Mouse (Mus musculus) CH12.LX (cell line): ENCODE measurements around the gene Dcst1. TPM values are rescaled to one million over a fixed set of nuclear protein-coding genes. Genes with fewer than 3 reads are reported as not detected.

Experiments used
- DNase-seq: peaks from one replicate; pipeline ENCODE4 v3.0.0-alpha.2; 2013; ENCODE audit errors: extremely low read depth
- H3K27ac ChIP-seq: 2 replicates; pipeline ENCODE4 v1.5.1; 2012; ENCODE audit warnings: low read depth, mild to moderate bottlenecking, control low read depth, moderate library complexity; ENCODE audit not compliant: insufficient read depth
- H3K27me3 ChIP-seq: replicated peaks from 2 replicates; pipeline ENCODE3; 2012; ENCODE audit warnings: inconsistent platforms
- H3K36me3 ChIP-seq, 2 experiments: replicated peaks in 1 of 2; 2 replicates each; pipeline versions ENCODE3 to v1.6.1; 2012; ENCODE audit warnings: inconsistent platforms in 1 of 2, low read length in 1 of 2, mild to moderate bottlenecking in 1 of 2, mixed read lengths in 1 of 2, moderate library complexity in 1 of 2; ENCODE audit not compliant: control insufficient read depth in 1 of 2, insufficient read depth in 1 of 2
- H3K4me1 ChIP-seq, 2 experiments: 2 replicates each; pipeline ENCODE4 v1.6.1; 2012; ENCODE audit warnings: inconsistent platforms in 1 of 2, moderate library complexity in 1 of 2; ENCODE audit not compliant: insufficient read depth in 2 of 2, control insufficient read depth in 1 of 2
- H3K4me2 ChIP-seq: 2 replicates; pipeline ENCODE4 v1.6.1; 2012; ENCODE audit warnings: low read depth, mild to moderate bottlenecking, control low read depth; ENCODE audit not compliant: poor library complexity, insufficient read depth, severe bottlenecking
- H3K4me3 ChIP-seq, 3 experiments: fragments of 150-350 bp in 1 of 3; sonication (generic) in 1 of 3; replicated peaks in 1 of 3; 2 replicates each; pipeline versions ENCODE3 to v1.5.1; 2011 to 2012; ENCODE audit warnings: low read depth in 2 of 3, low read length in 2 of 3, mild to moderate bottlenecking in 2 of 3, moderate library complexity in 2 of 3, control low read depth in 1 of 3, improper control_type of control experiment in 1 of 3, inconsistent platforms in 1 of 3, mixed read lengths in 1 of 3; ENCODE audit not compliant: poor library complexity in 1 of 3
- H3K79me2 ChIP-seq: replicated peaks from 2 replicates; pipeline ENCODE4 v1.6.1; 2012; ENCODE audit warnings: mild to moderate bottlenecking, moderate library complexity; ENCODE audit not compliant: control insufficient read depth, poor library complexity, insufficient read depth, severe bottlenecking; ENCODE audit errors: extremely low read depth
- H3K9ac ChIP-seq: 2 replicates; pipeline ENCODE4 v1.6.1; 2012; ENCODE audit warnings: low read depth, mild to moderate bottlenecking, control low read depth, moderate library complexity; ENCODE audit not compliant: insufficient read depth
- H3K9me3 ChIP-seq: replicated peaks from 2 replicates; pipeline ENCODE3; 2012; ENCODE audit warnings: low read length, inconsistent platforms, mixed read lengths
- CHD1 ChIP-seq: IDR thresholded peaks from 2 replicates; pipeline ENCODE4 v1.6.1; 2012; ENCODE audit warnings: low read depth, low read length, improper control_type of control experiment, inconsistent platforms
- CTCF ChIP-seq, 2 experiments: IDR thresholded peaks in 1 of 2; conservative IDR thresholded peaks in 1 of 2; 2 replicates each; pipeline ENCODE4 v1.5.1; 2011 to 2012; ENCODE audit warnings: low read depth in 2 of 2, low read length in 2 of 2, improper control_type of control experiment in 1 of 2, inconsistent platforms in 1 of 2, mild to moderate bottlenecking in 1 of 2, moderate library complexity in 1 of 2
- ETS1 ChIP-seq: conservative IDR thresholded peaks from 2 replicates; pipeline ENCODE4 v1.6.1; 2012; ENCODE audit warnings: low read depth, mild to moderate bottlenecking, inconsistent platforms, low read length, improper control_type of control experiment, moderate library complexity
- GABPA ChIP-seq: IDR thresholded peaks from 2 replicates; pipeline ENCODE4 v1.6.1; 2012; ENCODE audit warnings: low read depth, low read length, improper control_type of control experiment, inconsistent platforms; ENCODE audit not compliant: insufficient replicate concordance
- JUND ChIP-seq: conservative IDR thresholded peaks from 2 replicates; pipeline ENCODE4 v1.6.1; 2011; ENCODE audit warnings: low read depth, low read length, improper control_type of control experiment
- KAT2A ChIP-seq: IDR thresholded peaks from 2 replicates; pipeline ENCODE4 v1.6.1; 2012; ENCODE audit warnings: low read length, improper control_type of control experiment, inconsistent platforms; ENCODE audit not compliant: insufficient replicate concordance
- MAZ ChIP-seq: IDR thresholded peaks from 2 replicates; pipeline ENCODE4 v1.6.1; 2012; ENCODE audit warnings: low read depth, mild to moderate bottlenecking, inconsistent platforms, low read length, improper control_type of control experiment, moderate library complexity
- MEF2A ChIP-seq: IDR thresholded peaks from 2 replicates; pipeline ENCODE4 v1.6.1; 2014; ENCODE audit warnings: low read depth, mild to moderate bottlenecking, inconsistent platforms, low read length, improper control_type of control experiment, borderline replicate concordance
- MYC ChIP-seq: IDR thresholded peaks from 2 replicates; pipeline ENCODE4 v1.6.1; 2011; ENCODE audit warnings: low read depth, mild to moderate bottlenecking, improper control_type of control experiment, low read length
- NELFE ChIP-seq: IDR thresholded peaks from 2 replicates; pipeline ENCODE4 v1.6.1; 2011; ENCODE audit warnings: low read depth, low read length, improper control_type of control experiment
- POLR2A ChIP-seq: IDR thresholded peaks from 2 replicates; pipeline ENCODE4 v1.6.1; 2011; ENCODE audit warnings: low read depth, mild to moderate bottlenecking, improper control_type of control experiment, low read length
- POLR2AphosphoS2 ChIP-seq: IDR thresholded peaks from 2 replicates; pipeline ENCODE4 v1.6.1; 2011; ENCODE audit warnings: low read depth, low read length, improper control_type of control experiment
- SIN3A ChIP-seq: IDR thresholded peaks from 2 replicates; pipeline ENCODE4 v1.6.1; 2012; ENCODE audit warnings: low read length, improper control_type of control experiment, inconsistent platforms
- SMC3 ChIP-seq: IDR thresholded peaks from 2 replicates; pipeline ENCODE4 v1.6.1; 2011; ENCODE audit warnings: low read depth, low read length, improper control_type of control experiment
- TCF12 ChIP-seq: IDR thresholded peaks from 2 replicates; pipeline ENCODE4 v1.6.1; 2014; ENCODE audit warnings: low read depth, mild to moderate bottlenecking, inconsistent platforms, low read length, improper control_type of control experiment
- ZC3H11A ChIP-seq: IDR thresholded peaks from 2 replicates; pipeline ENCODE4 v1.6.1; 2012; ENCODE audit warnings: low read depth, mild to moderate bottlenecking, inconsistent platforms, low read length, improper control_type of control experiment
- ZKSCAN1 ChIP-seq: IDR thresholded peaks from 2 replicates; pipeline ENCODE4 v1.6.1; 2012; ENCODE audit warnings: low read depth, inconsistent platforms, low read length, improper control_type of control experiment, borderline replicate concordance
- ZMIZ1 ChIP-seq: IDR thresholded peaks from 2 replicates; pipeline ENCODE4 v1.6.1; 2012; ENCODE audit warnings: low read depth, mild to moderate bottlenecking, inconsistent platforms, low read length, improper control_type of control experiment
- dilution Hi-C: fragments of 300-500 bp; cut with MboI; formaldehyde crosslinking; loops from 2 replicates; pipeline ENCODE4 v1.14.3; 2020; ENCODE audit warnings: low sequenced_read_pairs; ENCODE audit not compliant: extremely low pct_unique_long_range_greater_than_20kb, extremely low pct_ligation_motif_present
- in situ Hi-C: fragments of 300-500 bp; cut with MboI; formaldehyde crosslinking; loops from 3 replicates; pipeline ENCODE4 v1.14.3; 2019; ENCODE audit warnings: low sequenced_read_pairs, low pct_ligation_motif_present, low pct_unique_long_range_greater_than_20kb, mixed read lengths
- polyA plus RNA-seq: library from polyadenylated mRNA; unstranded; fragments of >175 nt; gene quantifications from 2 replicates; pipeline ENCODE4 v1.2.1, GENCODE M21; 2012; ENCODE audit warnings: low read depth; ENCODE audit not compliant: insufficient read length
- total RNA-seq, 2 experiments: library from RNA; depleted of rRNA; stranded (reverse); fragments of 300-350 nt in 1 of 2; fragments of >200 nt in 1 of 2; gene quantifications; 2 replicates each; pipeline ENCODE4 v1.2.3; 2012 to 2014

Gene Dcst1
- total and polyA plus RNA-seq, 3 experiments: 0.04 to 0.10 TPM; not detected in 1

GRCm38 (mm10) chr3:89364631-89365030 lies 422 bp downstream of the Dcst1 start:
- no peak overlapping the region for H3K4me2 ChIP-seq
- H3K4me3 ChIP-seq: no peak overlapping the region
- H3K27ac ChIP-seq: no peak overlapping the region
- H3K79me2 ChIP-seq: no peaks in the 10 kb centered on the region
- no peaks in the 10 kb centered on the region for H3K4me1 ChIP-seq
- H3K27me3 ChIP-seq: peaks cover 17% of the 10 kb centered on the region
- H3K9me3 ChIP-seq: no peaks in the 10 kb centered on the region
- H3K36me3 ChIP-seq: no peaks in the 10 kb centered on the region
- DNase-seq: no peak
- no peak overlapping the region for H3K9ac ChIP-seq
- in situ Hi-C loops: no loop called here
- TF ChIP-seq ETS1 (no peak), SMC3 (no peak), POLR2A (no peak), TCF12 (no peak), MYC (no peak), GABPA (no peak), CHD1 (no peak), ZMIZ1 (no peak), POLR2AphosphoS2 (no peak), NELFE (no peak), JUND (no peak)
- dilution Hi-C loops: no loop called here

DNA sequence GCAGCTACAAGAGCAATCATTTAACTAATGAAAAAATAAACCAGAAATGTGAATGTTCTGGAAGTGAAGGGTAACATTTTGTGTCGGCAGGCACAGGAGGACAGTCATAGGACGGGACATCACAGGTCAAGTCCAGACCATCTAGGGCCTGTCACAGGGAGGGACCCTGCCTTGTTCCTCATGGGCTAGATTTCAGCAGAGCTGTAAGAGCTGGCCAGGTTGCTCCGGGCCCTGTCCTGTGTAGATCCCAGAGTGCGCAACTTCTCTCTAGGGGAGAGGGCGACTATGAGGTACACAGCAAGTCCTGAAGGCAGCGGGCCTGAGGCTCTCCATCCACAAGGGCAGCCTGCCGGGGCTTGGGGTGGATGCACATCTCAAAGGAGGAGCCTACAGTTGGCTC lies 3.4 kb downstream of the Dcst1 start, which contains the start of gene Dcst2:
Gene Dcst2 (plus strand): TSS at position 301 of the 400 bp plus-strand sequence.
- no peaks in the 10 kb centered on the region for H3K9me3 ChIP-seq
- in situ Hi-C loops: no loop called here
- H3K79me2 ChIP-seq: no peaks in the 10 kb centered on the region
- dilution Hi-C loops: no loop called here
- no peak within 1 kb of the TSS for H3K9ac ChIP-seq
- H3K27me3 ChIP-seq: peaks cover 24% of the 10 kb centered on the region
- no peaks in the 10 kb centered on the region for H3K36me3 ChIP-seq
- H3K4me1 ChIP-seq: no peaks in the 10 kb centered on the region
- H3K27ac ChIP-seq: no peak within 1 kb of the TSS
- no peak within 1 kb of the TSS for H3K4me3 ChIP-seq
- no peak for TF ChIP-seq MAZ
- H3K4me2 ChIP-seq: no peak within 1 kb of the TSS
- DNase-seq: no peak

DNA sequence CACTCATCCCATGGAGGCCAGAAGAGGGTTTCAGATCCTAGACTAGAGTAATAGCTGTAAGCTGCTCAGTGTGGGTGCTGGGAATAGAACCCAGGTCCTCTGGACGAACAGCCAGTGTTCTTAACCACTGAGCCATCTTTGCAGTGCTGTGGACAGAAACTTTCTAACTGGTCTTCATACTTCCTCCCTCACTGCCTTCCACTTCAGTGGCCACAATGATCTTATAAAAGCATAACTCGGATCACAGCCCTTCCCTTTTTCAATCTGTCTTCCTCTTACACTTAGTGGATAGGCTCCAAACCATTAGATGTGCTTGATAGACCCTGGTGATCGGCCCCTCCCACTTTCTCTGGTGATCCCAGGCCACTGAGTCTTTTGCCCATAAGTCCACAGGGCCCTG lies 4.8 kb downstream of the Dcst1 start:
- H3K9me3 ChIP-seq: no peaks in the 10 kb centered on the region
- no peak overlapping the region for H3K4me3 ChIP-seq
- no peak overlapping the region for H3K4me2 ChIP-seq
- peaks cover 8 to 11% of the 10 kb centered on the region in 2 experiments for H3K4me1 ChIP-seq
- no peaks in the 10 kb centered on the region for H3K36me3 ChIP-seq
- no peaks in the 10 kb centered on the region for H3K79me2 ChIP-seq
- H3K9ac ChIP-seq: no peak overlapping the region
- peaks cover 23% of the 10 kb centered on the region for H3K27me3 ChIP-seq
- TF ChIP-seq SIN3A (no peak), KAT2A (no peak), JUND (no peak), SMC3 (no peak), ZKSCAN1 (no peak), ZC3H11A (no peak), CTCF (conservative IDR thresholded peaks at IDR 0.05 in 1 of 2, IDR thresholded peaks at IDR 0.05 in 1 of 2; ENCODE audit: low read depth in 2 of 2, low read length in 2 of 2) (no peak), MEF2A (no peak)
- DNase-seq: no peak
- H3K27ac ChIP-seq: no peak overlapping the region
- dilution Hi-C loops (no loop called here), in situ Hi-C loops (no loop called here)
